8 mouse cellular contexts compared by ENCODE assay signal in the genomic region with DNA sequence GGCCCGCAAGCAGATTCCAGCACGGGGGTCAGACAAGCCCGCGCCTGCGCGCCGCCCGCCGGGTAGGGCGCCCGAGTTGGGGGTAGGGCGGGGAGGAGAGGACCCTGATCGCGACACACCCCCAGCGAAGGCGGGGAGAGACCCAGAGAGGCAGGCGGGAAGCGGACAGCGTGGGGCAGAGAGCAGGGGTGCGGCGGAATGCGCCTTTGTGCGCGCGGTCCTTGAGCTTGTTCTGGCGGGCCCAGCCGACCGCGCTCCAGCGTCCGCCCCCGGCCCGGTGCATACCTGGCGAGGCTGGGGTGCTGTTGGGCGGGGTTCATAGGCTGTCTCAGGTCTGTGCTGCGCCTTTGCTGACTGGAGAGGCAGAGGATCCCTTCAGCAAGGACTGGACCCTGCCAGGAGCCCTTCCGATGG. TPM values are rescaled to one million over a fixed set of nuclear protein-coding genes. Genes with fewer than 3 reads are reported as not detected.
DNase-seq lines count a peak whose midpoint lies in the region; ATAC-seq and TF ChIP-seq lines count a peak whose summit lies in the region.

No protein-coding gene starts in this region.

- H3K9ac ChIP-seq in lung, embryonic 16.5 days (ENCODE audit: low read length), result peak overlapping the region; percentile 68
- H3K9ac ChIP-seq in forebrain, embryonic 13.5 days, result 0 out of 2 replicates have a peak overlapping the region, but pooled peaks have one; percentile 50
- H3K9ac ChIP-seq in limb, embryonic 14.5 days (ENCODE audit: low read depth, low read length, severe bottlenecking), result peak overlapping the region; percentile 53

- DNase-seq in lung, postnatal 25 days (ENCODE audit: low spot score), result no peak
- peak; percentile 43 for DNase-seq in limb, embryonic 14.5 days (ENCODE audit: low spot score)
- DNase-seq in retina, postnatal 1 day, result peak; percentile 44
- DNase-seq in frontal cortex, postnatal 36 days (ENCODE audit: low spot score in 2 of 2), result no peak
- no peak for DNase-seq in cerebellum, postnatal 14 days
- DNase-seq in adrenal gland, adult (ENCODE audit: inconsistent age in 2 of 2, low spot score in 1 of 2), result no peak

- peak overlapping the region; percentile 37 for H3K27ac ChIP-seq in lung, embryonic 16.5 days (ENCODE audit: low read length)
- no peak overlapping the region for H3K27ac ChIP-seq in forebrain, embryonic 13.5 days
- no peak overlapping the region for H3K27ac ChIP-seq in limb, embryonic 14.5 days (replicated peaks; ENCODE audit: low read depth, low read length)

- H3K4me1 ChIP-seq in lung, embryonic 16.5 days (replicated peaks; ENCODE audit: control insufficient read depth, insufficient read depth, low read length), result peaks cover 37% of the 10 kb centered on the region
- peaks cover 25% of the 10 kb centered on the region for H3K4me1 ChIP-seq in forebrain, embryonic 13.5 days
- peaks cover 15% of the 10 kb centered on the region for H3K4me1 ChIP-seq in limb, embryonic 14.5 days (ENCODE audit: control insufficient read depth, insufficient read depth, low read length)

- TF ChIP-seq POLR2A in limb, embryonic 14.5 days (IDR thresholded peaks at IDR 0.05; ENCODE audit: borderline replicate concordance, extremely low read depth, insufficient read depth, insufficient read length), result no peak

- WGBS in lung, embryonic 16.5 days, result 2% methylated on average over 37 of the region's 37 CpGs
- WGBS in forebrain, embryonic 13.5 days, result 1% methylated on average over 33 of the region's 37 CpGs
- WGBS in limb, embryonic 14.5 days, result 5% methylated on average over 31 of the region's 37 CpGs

- H3K9me3 ChIP-seq in lung, embryonic 16.5 days (ENCODE audit: control insufficient read depth, low read length), result no peaks in the 10 kb centered on the region
- no peaks in the 10 kb centered on the region for H3K9me3 ChIP-seq in forebrain, embryonic 13.5 days (replicated peaks)
- no peaks in the 10 kb centered on the region for H3K9me3 ChIP-seq in limb, embryonic 14.5 days (ENCODE audit: control insufficient read depth, low read length)

- ATAC-seq in lung, embryonic 16.5 days (ENCODE audit: low read depth), result peak; percentile 77
- no peak for ATAC-seq in forebrain, embryonic 13.5 days
- ATAC-seq in limb, embryonic 14.5 days (ENCODE audit: low FRiP score, low read depth), result peak; percentile 42

- H3K4me3 ChIP-seq in lung, embryonic 16.5 days (ENCODE audit: low read length), result peak overlapping the region; percentile 48
- H3K4me3 ChIP-seq in forebrain, embryonic 13.5 days, result peak overlapping the region; percentile 36
- peak overlapping the region; percentile 40 for H3K4me3 ChIP-seq in limb, embryonic 14.5 days (replicated peaks; ENCODE audit: low read length)

- H3K4me2 ChIP-seq in lung, embryonic 16.5 days (ENCODE audit: low read depth, low read length), result peak overlapping the region; percentile 92
- H3K4me2 ChIP-seq in forebrain, embryonic 13.5 days, result peak overlapping the region; percentile 62
- peak overlapping the region; percentile 80 for H3K4me2 ChIP-seq in limb, embryonic 14.5 days (replicated peaks; ENCODE audit: low read depth, low read length, severe bottlenecking)

- H3K36me3 ChIP-seq in lung, embryonic 16.5 days (ENCODE audit: control insufficient read depth, insufficient read depth, low read length), result no peaks in the 10 kb centered on the region
- no peaks in the 10 kb centered on the region for H3K36me3 ChIP-seq in forebrain, embryonic 13.5 days (ENCODE audit: poor library complexity, severe bottlenecking)
- no peaks in the 10 kb centered on the region for H3K36me3 ChIP-seq in limb, embryonic 14.5 days (ENCODE audit: control insufficient read depth, insufficient read depth, low read length)

- H3K27me3 ChIP-seq in lung, embryonic 16.5 days (ENCODE audit: control insufficient read depth, insufficient read depth, low read depth, low read length), result peaks cover 55% of the 10 kb centered on the region
- H3K27me3 ChIP-seq in forebrain, embryonic 13.5 days, result peaks cover 84% of the 10 kb centered on the region
- H3K27me3 ChIP-seq in limb, embryonic 14.5 days (ENCODE audit: control insufficient read depth, insufficient read depth, low read length), result peaks cover 51% of the 10 kb centered on the region

RNA-seq across cellular contexts. Expression of a gene that starts 9.6 kb away (rescaled TPM):
- polyA plus RNA-seq in lung, embryonic 16.5 days (2015; fragmentation: Nextera tagmentation; extraction: Ambion mirVana), result 0.15 and 0.73 TPM in 2 replicates
- polyA plus RNA-seq in forebrain, embryonic 13.5 days (2015; fragmentation: Nextera tagmentation; extraction: Ambion mirVana), result not detected in 2 replicates
- polyA plus RNA-seq in limb, embryonic 14.5 days (2012; rRNA removed), result 0.50 and 0.63 TPM in 2 replicates
- polyA plus RNA-seq in limb, embryonic 14.5 days (2014; fragmentation: Nextera tagmentation; extraction: Ambion mirVana), result 0.29 and 0.36 TPM in 2 replicates

RNA-seq across cellular contexts. Expression of a gene that starts 48.4 kb away (rescaled TPM):
- 105 and 108 TPM in 2 replicates for polyA plus RNA-seq in lung, embryonic 16.5 days (2015; fragmentation: Nextera tagmentation; extraction: Ambion mirVana)
- 123 and 134 TPM in 2 replicates for polyA plus RNA-seq in forebrain, embryonic 13.5 days (2015; fragmentation: Nextera tagmentation; extraction: Ambion mirVana)
- 81.0 and 89.9 TPM in 2 replicates for polyA plus RNA-seq in limb, embryonic 14.5 days (2012; rRNA removed)
- 113 and 126 TPM in 2 replicates for polyA plus RNA-seq in limb, embryonic 14.5 days (2014; fragmentation: Nextera tagmentation; extraction: Ambion mirVana)

RNA-seq across cellular contexts. Expression of a gene that starts 52.0 kb away (rescaled TPM):
- 5.6 and 6.5 TPM in 2 replicates for polyA plus RNA-seq in lung, embryonic 16.5 days (2015; fragmentation: Nextera tagmentation; extraction: Ambion mirVana)
- 4.1 TPM in 2 replicates for polyA plus RNA-seq in forebrain, embryonic 13.5 days (2015; fragmentation: Nextera tagmentation; extraction: Ambion mirVana)
- 45.8 and 48.4 TPM in 2 replicates for polyA plus RNA-seq in limb, embryonic 14.5 days (2012; rRNA removed)
- 12.5 and 14.3 TPM in 2 replicates for polyA plus RNA-seq in limb, embryonic 14.5 days (2014; fragmentation: Nextera tagmentation; extraction: Ambion mirVana)

Comparison
In these comparisons a context has a peak if more than half of its experiments do, and no peak if none do; other contexts are left out.
1. DNase-seq: peak in limb, embryonic 14.5 days (single experiment) and retina, postnatal 1 day (single experiment); none in lung, postnatal 25 days (single experiment), frontal cortex, postnatal 36 days (0 of 2), cerebellum, postnatal 14 days (0 of 2) and adrenal gland, adult (0 of 2).
2. Peak in every context shown above with its lines, with median percentiles within 50 percentile points of each other: H3K4me2 ChIP-seq, H3K4me3 ChIP-seq and H3K9ac ChIP-seq.